Mouse (Mus musculus): ENCODE results near the gene Hint2. TPM values are rescaled to one million over a fixed set of nuclear protein-coding genes. Genes with fewer than 3 reads are reported as not detected.

The Hint2 gene
- total RNA-seq (2017), result 61.0 and 88.4 TPM in 2 replicates

DNA sequence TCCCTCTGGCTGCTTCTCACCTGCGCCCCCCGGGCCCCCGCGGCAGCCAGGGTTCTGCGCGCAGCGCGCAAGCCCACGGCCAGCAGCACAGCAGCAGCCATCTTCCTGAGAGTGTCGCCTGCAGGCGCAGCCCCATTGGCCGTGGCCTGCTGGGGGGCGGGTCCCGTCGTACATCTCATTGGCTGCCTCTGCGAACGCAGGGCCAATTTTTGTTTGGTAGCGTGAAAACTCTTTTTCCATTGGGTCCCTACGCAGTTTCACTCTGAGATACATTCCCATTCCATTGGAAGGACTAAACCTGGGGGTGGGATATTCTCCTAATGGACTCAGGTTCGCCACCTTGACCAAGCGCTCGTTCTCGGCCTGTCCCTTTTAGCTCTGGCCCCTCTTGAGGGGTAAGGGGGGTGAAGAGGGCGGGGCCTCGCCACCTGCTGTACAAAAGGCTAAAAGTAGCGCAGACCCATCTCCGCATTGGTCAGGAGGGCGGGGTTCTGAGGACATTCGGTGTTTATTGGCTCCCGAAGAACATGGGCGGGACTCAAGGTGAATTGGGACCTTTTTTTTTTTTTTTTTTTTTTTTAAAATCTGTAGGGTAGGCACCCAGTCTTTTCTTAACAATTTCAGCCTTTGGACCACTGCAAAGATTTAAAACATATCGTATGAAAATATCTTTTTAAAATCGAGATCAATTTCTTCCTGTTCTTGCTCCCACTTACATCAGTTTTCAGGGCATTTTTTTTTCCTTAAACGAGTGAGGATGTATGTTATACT lies at the start of gene Hint2:
Hint2 (minus strand) TSS at position 128 of the 771 bp plus-strand sequence.
- peak; percentile 92 to 96 for ATAC-seq (replicated peaks in 1 of 2; ENCODE audit: insufficient read depth in 1 of 2, low FRiP score in 2 of 2, low TSS enrichment in 1 of 2, low read depth in 1 of 2, poor library complexity in 2 of 2, severe bottlenecking in 2 of 2)

DNA sequence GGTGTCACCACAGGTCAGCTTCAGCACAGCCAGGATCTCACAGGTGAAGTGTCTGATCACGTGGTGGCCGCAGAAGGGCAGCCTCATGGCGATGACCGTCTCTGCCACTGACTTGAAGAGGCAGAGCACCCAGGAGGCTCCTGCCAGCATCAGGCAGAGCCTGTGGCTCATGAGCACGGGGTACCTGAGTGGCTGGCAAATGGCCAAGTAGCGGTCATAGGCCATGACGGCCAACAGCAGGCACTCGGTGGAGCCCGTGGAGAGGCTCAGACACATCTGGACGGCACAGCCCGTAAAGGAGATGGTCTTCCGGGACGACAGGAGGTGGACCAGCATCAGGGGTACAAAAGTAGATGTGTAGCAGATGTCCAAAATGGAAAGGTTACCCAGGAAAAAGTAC lies 49.7 kb upstream of the Hint2 start:
- ATAC-seq (replicated peaks in 1 of 2; ENCODE audit: insufficient read depth in 1 of 2, low FRiP score in 2 of 2, low TSS enrichment in 1 of 2, low read depth in 1 of 2, poor library complexity in 2 of 2, severe bottlenecking in 2 of 2), result no peak

DNA sequence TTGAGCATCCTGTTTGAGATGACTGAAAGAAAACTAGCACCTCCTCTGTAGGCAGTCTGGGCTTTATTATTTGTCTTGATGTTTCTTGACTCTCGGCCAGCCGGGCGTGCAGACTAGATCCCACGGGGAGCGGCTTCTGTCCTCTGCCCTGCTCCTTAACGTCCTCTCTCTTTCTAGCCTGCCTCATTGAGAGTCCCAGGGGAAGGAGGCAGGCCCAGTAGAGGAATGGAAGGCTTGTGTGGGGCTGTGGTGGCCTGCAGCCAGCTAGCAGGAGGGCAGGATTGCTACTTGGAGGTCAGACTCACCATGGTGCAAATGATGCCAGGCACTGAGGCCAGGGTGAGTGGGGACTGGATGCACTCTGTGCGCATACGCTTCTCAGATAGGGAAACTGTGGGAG lies 47.6 kb upstream of the Hint2 start:
- ATAC-seq (replicated peaks in 1 of 2; ENCODE audit: insufficient read depth in 1 of 2, low FRiP score in 2 of 2, low TSS enrichment in 1 of 2, low read depth in 1 of 2, poor library complexity in 2 of 2, severe bottlenecking in 2 of 2), result no peak

DNA sequence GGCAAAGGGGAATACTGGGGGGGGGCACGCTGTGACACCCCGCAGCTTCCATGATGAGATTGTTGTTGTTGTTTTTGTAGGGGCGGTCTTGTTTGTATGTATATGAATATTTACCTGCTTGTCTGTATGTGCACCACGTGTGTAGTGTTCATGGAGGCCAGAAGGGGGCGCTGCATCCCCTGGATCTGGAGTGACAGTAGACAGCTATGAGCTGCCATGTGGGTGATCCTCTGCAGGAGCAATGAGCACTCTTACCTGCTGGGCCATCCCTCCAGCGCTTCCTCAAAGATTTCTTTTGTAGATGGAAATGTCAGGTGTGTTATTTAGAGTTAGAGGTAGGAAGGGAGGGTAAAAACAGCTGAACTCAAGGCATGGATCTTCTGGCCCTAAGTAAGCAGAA lies 47.2 kb upstream of the Hint2 start:
- no peak for ATAC-seq (replicated peaks in 1 of 2; ENCODE audit: insufficient read depth in 1 of 2, low FRiP score in 2 of 2, low TSS enrichment in 1 of 2, low read depth in 1 of 2, poor library complexity in 2 of 2, severe bottlenecking in 2 of 2)

DNA sequence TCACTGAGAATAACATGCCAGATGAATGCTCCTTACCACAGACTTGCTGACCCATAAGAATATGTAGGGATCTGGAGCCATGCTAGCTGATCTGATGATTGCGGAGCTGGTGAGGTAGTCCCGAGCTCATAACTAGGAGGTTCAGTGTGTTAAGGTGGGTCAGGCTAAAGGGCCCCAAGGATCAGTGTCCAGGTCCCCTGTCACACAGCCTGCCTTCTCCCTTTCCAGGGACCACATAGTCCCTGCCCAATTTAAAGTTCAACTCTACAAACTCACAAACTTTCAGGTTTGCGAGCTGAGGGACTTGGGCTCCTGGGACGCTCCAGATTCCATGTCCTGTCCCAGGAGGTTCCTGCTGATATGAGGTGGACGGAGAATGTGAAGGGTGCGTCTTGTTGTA lies 44.4 kb upstream of the Hint2 start, which contains the start of gene Olfr70:
Olfr70 (minus strand) TSS at position 101 of the 400 bp plus-strand sequence.
- ATAC-seq (replicated peaks in 1 of 2; ENCODE audit: insufficient read depth in 1 of 2, low FRiP score in 2 of 2, low TSS enrichment in 1 of 2, low read depth in 1 of 2, poor library complexity in 2 of 2, severe bottlenecking in 2 of 2), result no peak

DNA sequence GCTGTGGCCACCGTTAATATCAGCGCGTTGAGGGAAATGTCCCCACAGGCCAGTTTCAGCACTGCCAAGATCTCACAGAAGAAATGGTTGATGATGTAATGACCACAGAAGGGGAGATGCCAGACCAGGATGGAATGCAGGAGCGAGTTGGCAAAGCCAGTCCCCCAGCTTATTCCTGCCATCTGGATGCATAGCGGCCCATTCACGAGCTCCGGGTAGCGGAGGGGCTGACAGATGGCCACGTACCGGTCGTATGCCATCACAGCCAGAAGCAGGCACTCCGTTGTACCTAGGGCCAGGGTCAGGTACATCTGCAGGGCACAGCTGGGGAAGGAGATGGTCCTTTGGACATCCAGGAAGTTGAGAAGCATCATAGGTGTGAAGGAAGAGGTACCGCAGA lies 40.3 kb upstream of the Hint2 start:
- no peak for ATAC-seq (replicated peaks in 1 of 2; ENCODE audit: insufficient read depth in 1 of 2, low FRiP score in 2 of 2, low TSS enrichment in 1 of 2, low read depth in 1 of 2, poor library complexity in 2 of 2, severe bottlenecking in 2 of 2)

DNA sequence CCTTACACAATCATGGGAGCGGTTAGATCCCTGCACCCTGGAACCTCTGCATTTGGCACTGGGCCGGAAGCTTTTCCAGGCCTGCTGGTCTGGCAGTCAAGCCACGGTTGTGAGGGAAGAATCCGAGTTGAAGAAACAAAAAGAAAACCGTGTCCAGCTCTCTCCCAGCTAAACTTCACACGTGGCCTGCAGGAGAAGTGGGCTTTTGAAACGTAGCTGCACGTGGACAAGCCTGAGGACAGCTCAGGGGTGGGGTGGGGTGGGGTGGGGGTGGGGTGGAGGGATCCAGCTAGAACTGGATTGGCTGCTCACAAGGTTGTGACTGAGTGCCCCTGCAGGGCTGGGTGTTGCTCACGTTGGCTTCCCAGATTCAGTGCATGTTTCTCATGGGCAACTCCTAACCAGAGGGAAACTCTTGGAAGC lies 39.0 kb upstream of the Hint2 start:
- ATAC-seq (replicated peaks in 1 of 2; ENCODE audit: insufficient read depth in 1 of 2, low FRiP score in 2 of 2, low TSS enrichment in 1 of 2, low read depth in 1 of 2, poor library complexity in 2 of 2, severe bottlenecking in 2 of 2), result no peak

DNA sequence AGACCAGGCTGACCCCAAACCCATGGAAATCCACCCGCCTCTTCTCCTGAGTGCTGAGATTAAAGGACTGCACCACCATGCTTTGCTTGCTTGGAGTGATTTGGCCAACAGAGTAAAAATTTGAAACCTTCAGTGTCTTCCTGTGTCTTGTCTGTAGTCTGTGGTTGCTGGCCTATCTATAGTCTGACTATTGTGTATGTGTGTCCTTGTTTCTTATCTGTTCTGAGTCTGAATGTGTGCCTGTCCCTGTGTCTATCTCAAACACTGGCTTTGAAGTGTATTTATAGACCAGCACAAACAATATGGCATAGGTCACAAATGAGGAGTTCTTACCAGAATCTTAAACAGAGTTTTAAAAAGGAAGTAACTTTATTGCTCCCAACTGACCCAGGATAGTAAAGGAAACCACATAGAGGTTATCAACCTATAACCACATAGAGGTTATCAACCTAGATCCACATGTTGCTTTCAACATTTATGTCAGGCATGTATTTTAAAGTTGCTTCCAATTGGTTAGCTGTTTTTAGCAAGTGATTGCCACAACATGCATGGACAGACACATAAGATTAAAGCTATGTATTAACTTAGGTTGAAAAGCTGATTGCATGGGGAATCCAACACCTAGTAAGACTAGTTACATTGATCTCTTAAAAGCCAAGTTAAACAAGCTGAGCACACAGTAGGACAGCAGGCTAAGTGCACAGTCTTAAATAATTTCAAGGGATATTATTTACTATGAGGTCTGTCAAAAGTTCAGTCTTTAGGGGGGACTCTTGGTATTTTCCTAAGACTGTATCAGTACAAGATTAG lies 38.4 kb upstream of the Hint2 start:
- peak in 1 of 2 experiments; percentile 29; a peak in 1 of 4 replicates for ATAC-seq (replicated peaks in 1 of 2; ENCODE audit: insufficient read depth in 1 of 2, low FRiP score in 2 of 2, low TSS enrichment in 1 of 2, low read depth in 1 of 2, poor library complexity in 2 of 2, severe bottlenecking in 2 of 2)

DNA sequence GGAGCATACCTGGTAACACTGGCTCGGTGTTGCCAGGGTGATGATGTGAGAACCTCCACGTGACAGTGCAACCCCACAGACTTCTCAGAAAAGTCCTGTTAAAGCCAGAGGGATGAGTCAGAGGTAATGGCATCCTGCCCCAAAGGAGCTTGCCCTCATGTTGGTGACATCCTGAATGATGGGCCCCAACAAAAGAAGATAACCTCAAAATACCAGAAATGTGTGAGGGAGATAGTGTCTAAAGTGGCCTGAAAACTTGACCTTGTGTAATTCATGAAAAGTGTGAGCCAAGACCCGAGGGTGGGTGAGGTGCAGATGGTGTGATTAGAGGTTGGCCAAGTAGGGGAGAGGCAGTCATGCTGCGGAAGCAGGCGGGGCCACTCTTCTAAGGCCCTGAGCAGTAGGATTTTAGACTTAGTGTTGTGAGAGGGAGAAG lies 37.6 kb upstream of the Hint2 start:
- ATAC-seq (replicated peaks in 1 of 2; ENCODE audit: insufficient read depth in 1 of 2, low FRiP score in 2 of 2, low TSS enrichment in 1 of 2, low read depth in 1 of 2, poor library complexity in 2 of 2, severe bottlenecking in 2 of 2), result peak; percentile 17 to 47; a peak in 2 of 4 replicates

DNA sequence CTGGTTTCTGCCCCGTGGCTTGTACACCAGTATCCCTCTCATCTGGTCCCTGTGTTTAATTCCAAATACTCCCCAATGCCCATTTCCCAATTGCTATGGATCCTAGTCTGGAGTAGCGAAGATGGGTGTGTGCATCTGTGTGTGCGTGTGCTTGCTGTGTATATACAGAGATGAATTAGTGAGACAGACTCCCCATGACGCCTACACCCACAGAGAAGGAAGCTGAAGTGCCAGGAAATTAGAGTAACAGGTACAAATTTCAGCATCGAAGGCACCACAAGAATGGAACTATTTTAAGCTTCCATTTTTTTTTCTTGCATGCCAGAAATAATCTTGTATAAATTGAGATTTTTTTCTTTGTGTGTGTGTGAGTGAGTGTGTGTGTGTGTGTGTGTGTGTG lies 34.8 kb upstream of the Hint2 start:
- no peak for ATAC-seq (replicated peaks in 1 of 2; ENCODE audit: insufficient read depth in 1 of 2, low FRiP score in 2 of 2, low TSS enrichment in 1 of 2, low read depth in 1 of 2, poor library complexity in 2 of 2, severe bottlenecking in 2 of 2)

DNA sequence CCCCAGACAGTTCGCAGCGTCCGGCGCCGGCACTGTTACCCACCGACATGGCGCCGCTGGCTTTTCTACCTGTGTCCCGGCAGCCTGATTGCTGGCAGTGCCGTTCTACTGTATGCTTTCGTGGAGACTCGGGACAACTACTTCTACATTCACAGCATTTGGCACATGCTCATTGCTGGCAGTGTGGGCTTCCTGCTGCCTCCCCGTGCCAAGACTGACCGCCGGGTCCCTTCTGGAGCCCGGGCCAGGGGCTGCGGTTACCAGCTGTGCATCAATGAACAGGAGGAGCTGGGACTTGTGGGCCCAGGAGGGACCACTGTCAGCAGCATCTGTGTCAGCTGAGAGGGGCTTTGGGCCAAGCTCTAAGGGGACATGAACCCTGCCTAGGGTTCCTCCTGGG lies 33.8 kb upstream of the Hint2 start:
- no peak for ATAC-seq (replicated peaks in 1 of 2; ENCODE audit: insufficient read depth in 1 of 2, low FRiP score in 2 of 2, low TSS enrichment in 1 of 2, low read depth in 1 of 2, poor library complexity in 2 of 2, severe bottlenecking in 2 of 2)

DNA sequence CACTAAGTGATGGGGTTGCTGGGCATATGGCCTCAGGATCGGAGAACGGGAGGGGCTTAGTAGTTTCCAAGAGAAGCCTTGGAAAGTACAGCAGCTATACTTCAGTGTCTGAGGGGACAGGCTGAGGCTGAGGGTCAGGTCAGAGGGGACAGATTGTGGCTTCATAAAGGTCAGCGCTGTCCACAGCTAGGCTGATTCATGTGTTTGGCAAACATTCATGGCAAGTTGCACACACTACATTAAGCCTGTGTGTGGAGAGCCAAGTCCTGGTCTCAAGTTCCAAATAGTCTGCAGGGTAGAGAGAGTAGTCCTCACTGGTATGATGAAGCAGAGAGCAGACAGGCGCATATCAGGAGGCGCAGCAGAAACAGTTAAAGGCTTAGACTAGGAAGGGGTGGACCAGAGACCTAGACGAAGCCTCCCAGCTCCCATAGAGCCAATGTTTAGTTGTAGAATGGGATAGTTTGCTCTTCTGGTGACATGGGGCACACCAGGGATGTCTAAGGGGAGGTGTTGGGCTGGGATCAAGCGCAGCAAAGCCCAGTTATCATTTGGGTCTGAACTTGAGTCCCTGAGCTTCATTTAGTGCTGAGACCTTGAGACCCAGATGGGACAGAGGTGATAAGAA lies 23.3 kb upstream of the Hint2 start:
- no peak for ATAC-seq (replicated peaks in 1 of 2; ENCODE audit: insufficient read depth in 1 of 2, low FRiP score in 2 of 2, low TSS enrichment in 1 of 2, low read depth in 1 of 2, poor library complexity in 2 of 2, severe bottlenecking in 2 of 2)

DNA sequence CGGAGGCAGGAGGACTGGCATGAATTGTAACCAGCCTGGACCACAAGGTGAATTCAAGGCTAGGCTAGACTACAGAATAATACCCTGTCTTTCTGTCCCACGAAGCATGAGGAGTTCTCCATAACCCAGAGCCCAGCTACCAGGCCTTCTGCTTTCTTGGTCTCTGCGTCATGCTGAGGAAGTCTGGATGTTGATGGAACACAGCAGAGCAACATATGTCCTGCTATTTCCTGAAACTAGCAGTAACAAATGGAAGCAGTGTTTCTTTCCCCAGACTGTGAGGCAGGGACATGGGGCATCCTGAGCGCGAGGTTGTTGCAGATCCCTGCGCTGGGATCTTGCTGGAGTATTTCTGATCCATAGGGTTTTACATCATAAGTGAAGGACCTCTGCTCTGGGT lies 22.3 kb upstream of the Hint2 start:
- ATAC-seq (replicated peaks in 1 of 2; ENCODE audit: insufficient read depth in 1 of 2, low FRiP score in 2 of 2, low TSS enrichment in 1 of 2, low read depth in 1 of 2, poor library complexity in 2 of 2, severe bottlenecking in 2 of 2), result no peak

DNA sequence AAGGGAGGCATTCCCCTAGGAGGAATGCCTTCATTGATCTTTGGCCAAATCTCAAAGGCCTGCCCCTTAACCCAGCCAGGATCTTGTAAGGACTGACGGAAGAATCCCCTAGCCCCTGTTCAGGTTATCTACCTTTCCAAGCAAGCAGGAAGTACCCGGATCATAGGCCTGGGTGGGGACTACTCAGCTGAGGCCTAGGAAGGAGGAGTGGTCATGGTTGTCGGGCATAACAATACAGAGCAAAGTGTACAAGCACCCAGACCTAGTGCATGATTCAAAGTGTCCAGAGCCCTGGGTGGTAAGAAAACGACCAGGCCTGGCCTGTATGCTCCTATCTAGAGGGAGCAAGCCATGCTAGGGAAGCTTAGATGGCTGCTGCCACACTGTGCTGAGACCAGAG lies 19.3 kb upstream of the Hint2 start:
- no peak for ATAC-seq (replicated peaks in 1 of 2; ENCODE audit: insufficient read depth in 1 of 2, low FRiP score in 2 of 2, low TSS enrichment in 1 of 2, low read depth in 1 of 2, poor library complexity in 2 of 2, severe bottlenecking in 2 of 2)

DNA sequence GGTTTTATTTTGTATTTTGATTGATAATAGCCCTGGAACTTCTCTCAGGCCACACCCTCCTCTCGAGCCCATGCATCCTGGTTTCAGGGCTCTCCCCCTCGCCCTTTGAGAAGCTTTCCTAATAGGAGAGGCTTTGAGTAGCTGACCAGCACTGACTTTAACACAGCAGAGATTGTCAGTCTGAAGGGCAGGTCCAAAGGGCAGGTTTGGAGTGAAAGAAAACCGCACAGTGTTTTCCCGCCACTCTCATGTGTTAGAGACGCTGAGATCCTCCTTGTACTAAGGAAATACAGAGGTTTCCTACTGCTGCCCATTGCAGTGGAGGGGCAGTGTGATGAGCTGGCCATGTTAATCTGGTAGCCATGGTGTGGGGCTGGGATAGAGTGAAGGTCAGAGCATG lies 18.7 kb upstream of the Hint2 start:
- ATAC-seq (replicated peaks in 1 of 2; ENCODE audit: insufficient read depth in 1 of 2, low FRiP score in 2 of 2, low TSS enrichment in 1 of 2, low read depth in 1 of 2, poor library complexity in 2 of 2, severe bottlenecking in 2 of 2), result no peak

DNA sequence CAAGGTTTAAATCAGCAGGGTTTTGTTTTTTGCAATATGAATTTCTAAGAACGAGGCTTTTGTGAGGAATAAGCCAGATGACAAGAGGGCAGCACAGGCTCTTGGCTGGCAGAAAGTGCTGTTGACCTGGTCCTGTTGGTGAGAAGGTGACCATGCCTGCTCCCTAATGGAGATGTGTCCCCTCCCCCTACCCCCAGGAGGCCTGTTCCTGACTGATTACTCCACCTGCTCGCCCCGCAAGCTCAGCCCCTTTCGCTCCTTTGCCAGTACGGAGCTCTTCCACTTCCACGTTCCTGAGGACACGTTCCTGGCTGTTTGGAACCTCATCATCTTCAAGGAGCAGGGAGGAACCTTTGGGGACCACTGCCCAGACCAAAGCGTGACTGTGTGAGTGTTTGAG lies 17.4 kb upstream of the Hint2 start:
- no peak for ATAC-seq (replicated peaks in 1 of 2; ENCODE audit: insufficient read depth in 1 of 2, low FRiP score in 2 of 2, low TSS enrichment in 1 of 2, low read depth in 1 of 2, poor library complexity in 2 of 2, severe bottlenecking in 2 of 2)

DNA sequence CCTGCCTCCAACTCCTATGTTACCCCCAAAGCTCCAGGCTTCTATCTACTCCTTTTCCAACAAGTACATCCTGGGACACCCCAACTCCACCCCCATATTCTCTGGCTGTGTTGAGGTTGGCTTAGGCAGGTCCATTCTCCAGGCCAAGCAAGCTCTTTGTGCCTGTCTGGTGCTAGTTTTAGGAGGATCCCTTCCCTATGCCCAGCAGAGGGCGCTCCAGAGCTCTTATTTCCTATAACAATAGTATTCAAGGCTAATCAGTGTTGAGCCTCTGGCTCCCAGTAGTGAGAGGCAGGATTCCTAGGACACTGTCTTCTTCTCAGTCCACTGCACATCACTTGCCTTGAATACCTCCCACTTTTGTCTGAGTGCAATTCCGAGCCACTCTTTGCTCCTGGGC lies 15.8 kb upstream of the Hint2 start:
- peak; percentile 49 to 54; a peak in 2 of 4 replicates for ATAC-seq (replicated peaks in 1 of 2; ENCODE audit: insufficient read depth in 1 of 2, low FRiP score in 2 of 2, low TSS enrichment in 1 of 2, low read depth in 1 of 2, poor library complexity in 2 of 2, severe bottlenecking in 2 of 2)

DNA sequence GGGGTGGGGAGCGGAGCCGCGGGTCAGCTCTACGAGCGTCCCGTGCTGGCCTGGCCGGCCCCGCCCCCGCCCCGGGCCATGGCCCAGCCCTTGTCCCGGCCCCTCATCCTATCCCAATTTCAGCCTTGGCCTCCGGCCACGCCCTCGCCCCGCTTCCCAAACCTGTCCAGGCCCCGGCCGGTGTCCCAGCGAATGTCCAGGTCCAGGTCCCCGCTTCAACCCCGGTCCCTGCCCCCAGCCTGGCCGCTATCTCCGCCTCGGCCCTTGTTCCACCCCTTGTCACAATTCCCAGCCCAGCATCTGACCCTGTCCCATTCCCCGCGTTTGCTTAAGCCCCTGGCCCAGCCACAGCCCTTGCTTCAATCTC lies 13.1 kb upstream of the Hint2 start:
- peak in 1 of 2 experiments; percentile 11; a peak in 1 of 4 replicates for ATAC-seq (replicated peaks in 1 of 2; ENCODE audit: insufficient read depth in 1 of 2, low FRiP score in 2 of 2, low TSS enrichment in 1 of 2, low read depth in 1 of 2, poor library complexity in 2 of 2, severe bottlenecking in 2 of 2)

All from hematopoietic stem cell, adult 5-6 weeks (primary cell).